Mouse (Mus musculus) heart, adult 2 months (tissue): ENCODE measurements around the gene Elmo1. TPM values are rescaled to one million over a fixed set of nuclear protein-coding genes. Genes with fewer than 3 reads are reported as not detected.

Experiments
- DNase-seq, 2 experiments: peaks; one replicate each; pipeline ENCODE4 v3.0.0; 2021
- H3K27ac ChIP-seq: fragments of 200-600 bp; 2 replicates; pipeline ENCODE4 v1.8.1; 2022
- H3K27me3 ChIP-seq: fragments of 200-500 bp; 2 replicates; pipeline ENCODE4 v1.6.1; 2012; ENCODE audit warnings: mild to moderate bottlenecking, low read length, inconsistent platforms, mixed read lengths; ENCODE audit not compliant: control insufficient read depth, insufficient read depth
- H3K36me3 ChIP-seq: fragments of 200-500 bp; 2 replicates; pipeline ENCODE4 v1.6.1; 2012; ENCODE audit warnings: low read length, inconsistent platforms; ENCODE audit not compliant: control insufficient read depth, insufficient read depth
- H3K4me1 ChIP-seq: fragments of 200-500 bp; 2 replicates; pipeline ENCODE4 v1.6.1; 2011; ENCODE audit warnings: low read length; ENCODE audit not compliant: control insufficient read depth, insufficient read depth
- H3K4me3 ChIP-seq: fragments of 200-600 bp; 2 replicates; pipeline ENCODE4 v1.8.1; 2022
- H3K79me2 ChIP-seq: fragments of 200-500 bp; replicated peaks from 2 replicates; pipeline ENCODE4 v1.6.1; 2012; ENCODE audit warnings: mild to moderate bottlenecking, inconsistent platforms, low read length, moderate library complexity, mixed read lengths; ENCODE audit not compliant: control insufficient read depth, insufficient read depth
- H3K9ac ChIP-seq: fragments of 200-500 bp; 2 replicates; pipeline ENCODE4 v1.6.1; 2012; ENCODE audit warnings: low read depth, mild to moderate bottlenecking, control low read depth, inconsistent platforms, low read length, mixed read lengths
- CTCF ChIP-seq: fragments of 200-600 bp; IDR thresholded peaks from 2 replicates; pipeline ENCODE4 v1.8.1; 2022; ENCODE audit warnings: antibody characterized with exemption, mild to moderate bottlenecking, moderate library complexity
- EP300 ChIP-seq: fragments of 200-500 bp; IDR thresholded peaks from 2 replicates; pipeline ENCODE4 v1.6.1; 2011; ENCODE audit warnings: low read depth, low read length, control low read depth; ENCODE audit not compliant: insufficient read depth
- POLR2A ChIP-seq: fragments of 200-500 bp; IDR thresholded peaks from 2 replicates; pipeline ENCODE4 v1.6.1; 2011; ENCODE audit warnings: mild to moderate bottlenecking, low read depth, low read length, control low read depth; ENCODE audit not compliant: insufficient read depth
- WGBS: fragments of 180-500 bp; shearing (Covaris S2); methylation state at CpG from one replicate; pipeline ENCODE4 v1.1.7; 2018; 5-methylcytosine and 5-hydroxymethylcytosine counted together
- intact Hi-C: fragments of 180-260 bp; cut with DNase I; formaldehyde crosslinking; loops from one replicate; pipeline ENCODE4 v1.15.1; 2025
- polyA plus RNA-seq: library from polyadenylated mRNA; depleted of rRNA; stranded (reverse); fragments of >200 nt; gene quantifications from 2 replicates; pipeline ENCODE4 v1.2.3, GENCODE M21; 2012
- total RNA-seq, 2 experiments: library from RNA; stranded (reverse); gene quantifications; 2 replicates each; pipeline ENCODE4 v1.2.3; 2021

The Elmo1 gene
- total and polyA plus RNA-seq, 3 experiments: 7.0 to 9.1 (median 7.1) TPM

- no peaks in the 10 kb centered on the region for H3K36me3 ChIP-seq
- intact Hi-C loops: no loop called here
- no peak for DNase-seq
- 54% methylated on average over 14 of the region's 14 CpGs for WGBS
- TF ChIP-seq POLR2A (no peak), EP300 (no peak), CTCF (no peak)
- H3K79me2 ChIP-seq: no peaks in the 10 kb centered on the region
- H3K9ac ChIP-seq: no peak overlapping the region
- no peaks in the 10 kb centered on the region for H3K27me3 ChIP-seq
- H3K27ac ChIP-seq: no peak overlapping the region
- H3K4me3 ChIP-seq: no peak overlapping the region
- H3K4me1 ChIP-seq: no peaks in the 10 kb centered on the region
Observed at GRCm38 (mm10) chr13:20047926-20048836, 42.2 kb upstream of the Elmo1 start.

- no peaks in the 10 kb centered on the region for H3K27me3 ChIP-seq
- H3K79me2 ChIP-seq: no peaks in the 10 kb centered on the region
- no peaks in the 10 kb centered on the region for H3K36me3 ChIP-seq
- H3K27ac ChIP-seq: no peak overlapping the region
- 51% methylated on average over 2 of the region's 2 CpGs for WGBS
- H3K4me1 ChIP-seq: no peaks in the 10 kb centered on the region
- H3K9ac ChIP-seq: no peak overlapping the region
- intact Hi-C loops: no loop called here
- DNase-seq: no peak
- no peak for TF ChIP-seq POLR2A
- H3K4me3 ChIP-seq: no peak overlapping the region
Observed at GRCm38 (mm10) chr13:20048837-20049160, 41.6 kb upstream of the Elmo1 start.

- no peak for DNase-seq
- 62% methylated on average over 8 of the region's 8 CpGs for WGBS
- intact Hi-C loops: no loop called here
- no peak overlapping the region for H3K9ac ChIP-seq
- H3K36me3 ChIP-seq: no peaks in the 10 kb centered on the region
- H3K27me3 ChIP-seq: no peaks in the 10 kb centered on the region
- H3K79me2 ChIP-seq: no peaks in the 10 kb centered on the region
- H3K27ac ChIP-seq: no peak overlapping the region
- no peaks in the 10 kb centered on the region for H3K4me1 ChIP-seq
- TF ChIP-seq EP300 (no peak), CTCF (no peak), POLR2A (no peak)
- no peak overlapping the region for H3K4me3 ChIP-seq
Observed at GRCm38 (mm10) chr13:20049654-20050053, 40.7 kb upstream of the Elmo1 start.

GRCm38 (mm10) chr13:20050149-20050548 lies 40.2 kb upstream of the Elmo1 start:
- intact Hi-C loops: no loop called here
- WGBS: 91% methylated on average over 10 of the region's 10 CpGs
- TF ChIP-seq EP300: no peak
- TF ChIP-seq CTCF: no peak
- TF ChIP-seq POLR2A: no peak
- Histone ChIP-seq H3K4me1 (no peaks in the 10 kb centered on the region), H3K4me3 (no peak overlapping the region), H3K27ac (no peak overlapping the region), H3K27me3 (no peaks in the 10 kb centered on the region), H3K9ac (no peak overlapping the region), H3K36me3 (no peaks in the 10 kb centered on the region), H3K79me2 (no peaks in the 10 kb centered on the region)
- DNase-seq: no peak

- no peaks in the 10 kb centered on the region for H3K4me1 ChIP-seq
- no peak overlapping the region for H3K27ac ChIP-seq
- WGBS: 91% methylated on average over 1 of the region's 1 CpGs
- H3K4me3 ChIP-seq: no peak overlapping the region
- intact Hi-C loops: no loop called here
- H3K36me3 ChIP-seq: no peaks in the 10 kb centered on the region
- H3K27me3 ChIP-seq: no peaks in the 10 kb centered on the region
- no peak for TF ChIP-seq EP300
- no peak for TF ChIP-seq CTCF
- no peak for TF ChIP-seq POLR2A
- no peak overlapping the region for H3K9ac ChIP-seq
- no peaks in the 10 kb centered on the region for H3K79me2 ChIP-seq
- DNase-seq: no peak
Observed at GRCm38 (mm10) chr13:20057926-20058325, 32.5 kb upstream of the Elmo1 start.

- H3K27ac ChIP-seq: no peak overlapping the region
- no peak for DNase-seq
- WGBS: 75% methylated on average over 5 of the region's 5 CpGs
- H3K4me3 ChIP-seq: no peak overlapping the region
- no peaks in the 10 kb centered on the region for H3K27me3 ChIP-seq
- H3K79me2 ChIP-seq: no peaks in the 10 kb centered on the region
- H3K9ac ChIP-seq: no peak overlapping the region
- no peaks in the 10 kb centered on the region for H3K36me3 ChIP-seq
- no peak for TF ChIP-seq POLR2A
- TF ChIP-seq CTCF: no peak
- no peak for TF ChIP-seq EP300
- no peaks in the 10 kb centered on the region for H3K4me1 ChIP-seq
- intact Hi-C loops: no loop called here
Observed at GRCm38 (mm10) chr13:20061031-20061430, 29.4 kb upstream of the Elmo1 start.
